Mouse (Mus musculus): ENCODE measurements around the gene Dlx4. TPM values are rescaled to one million over a fixed set of nuclear protein-coding genes. Genes with fewer than 3 reads are reported as not detected.

Gene Dlx4
- polyA plus RNA-seq, 1 experiment from 2014 or later: 0.79 TPM

GRCm38 (mm10) chr11:95093077-95093476 lies 53.0 kb downstream of the Dlx4 start:
- no peaks in the 10 kb centered on the region for H3K27me3 ChIP-seq (replicated peaks; ENCODE audit: insufficient read depth, low read length)
- TF ChIP-seq CTCF (IDR thresholded peaks at IDR 0.05) (no peak), EP300 (IDR thresholded peaks at IDR 0.05) (peak; percentile 60)
- WGBS: 63% methylated on average over 5 of the region's 5 CpGs
- no peak for ATAC-seq
- no peak overlapping the region for H3K4me2 ChIP-seq (replicated peaks; ENCODE audit: low read depth, low read length)
- H3K4me1 ChIP-seq (ENCODE audit: insufficient read depth, low read depth, low read length): peaks cover 21% of the 10 kb centered on the region
- no peaks in the 10 kb centered on the region for H3K9me3 ChIP-seq (ENCODE audit: low read length)
- H3K4me3 ChIP-seq (ENCODE audit: low read depth, low read length): no peak overlapping the region
- DNase-seq (ENCODE audit: low spot score): no peak
- no peak overlapping the region for H3K27ac ChIP-seq (ENCODE audit: low read length)
- H3K36me3 ChIP-seq (ENCODE audit: insufficient read depth, low read length): no peaks in the 10 kb centered on the region
- H3K9ac ChIP-seq (replicated peaks; ENCODE audit: low read depth): no peak overlapping the region

Other genes with a start within 250 kb of the Dlx4 start
- 464 and 478 TPM in 2 replicates for gene Col1a1, start 210.0 kb downstream of the Dlx4 start, polyA plus RNA-seq (2015; fragmentation: Nextera tagmentation; extraction: Ambion mirVana)
- not detected in 2 replicates for gene Hils1, start 178.7 kb downstream of the Dlx4 start, polyA plus RNA-seq (2015; fragmentation: Nextera tagmentation; extraction: Ambion mirVana)
- 0.33 and 0.55 TPM in 2 replicates for gene Sgca, start 169.9 kb downstream of the Dlx4 start, polyA plus RNA-seq (2015; fragmentation: Nextera tagmentation; extraction: Ambion mirVana)
- 9.8 and 11.5 TPM in 2 replicates for gene Ppp1r9b, start 155.2 kb downstream of the Dlx4 start, polyA plus RNA-seq (2015; fragmentation: Nextera tagmentation; extraction: Ambion mirVana)
- 5.4 and 5.8 TPM in 2 replicates for gene Samd14, start 136.4 kb downstream of the Dlx4 start, polyA plus RNA-seq (2015; fragmentation: Nextera tagmentation; extraction: Ambion mirVana)
- 39.3 and 51.1 TPM in 2 replicates for gene Pdk2, start 104.9 kb downstream of the Dlx4 start, polyA plus RNA-seq (2015; fragmentation: Nextera tagmentation; extraction: Ambion mirVana)
- gene Itga3, start 69.5 kb downstream of the Dlx4 start, polyA plus RNA-seq (2015; fragmentation: Nextera tagmentation; extraction: Ambion mirVana): 44.3 and 63.1 TPM in 2 replicates
- gene Dlx3, start 26.1 kb downstream of the Dlx4 start, polyA plus RNA-seq (2015; fragmentation: Nextera tagmentation; extraction: Ambion mirVana): 0.05 TPM in 1 of 2 replicates, not detected in the other
- gene Tac4, start 115.3 kb upstream of the Dlx4 start, polyA plus RNA-seq (2015; fragmentation: Nextera tagmentation; extraction: Ambion mirVana): 0.18 and 0.25 TPM in 2 replicates
- 30.7 and 33.5 TPM in 2 replicates for gene Kat7, start 164.0 kb upstream of the Dlx4 start, polyA plus RNA-seq (2015; fragmentation: Nextera tagmentation; extraction: Ambion mirVana)
- gene Fam117a, start 190.8 kb upstream of the Dlx4 start, polyA plus RNA-seq (2015; fragmentation: Nextera tagmentation; extraction: Ambion mirVana): 20.4 and 21.6 TPM in 2 replicates
- gene Slc35b1, start 238.4 kb upstream of the Dlx4 start, polyA plus RNA-seq (2015; fragmentation: Nextera tagmentation; extraction: Ambion mirVana): 87.3 and 96.8 TPM in 2 replicates

Measured in lung, postnatal 0 days (tissue).